Mouse (Mus musculus): ENCODE measurements at regions not wholly inside any gene's neighbourhood (a gene's known extent, or its start where the extent isn't known, plus 50 kb on each side); places are given as distances from the start of the nearest gene placed in this dataset.

DNA sequence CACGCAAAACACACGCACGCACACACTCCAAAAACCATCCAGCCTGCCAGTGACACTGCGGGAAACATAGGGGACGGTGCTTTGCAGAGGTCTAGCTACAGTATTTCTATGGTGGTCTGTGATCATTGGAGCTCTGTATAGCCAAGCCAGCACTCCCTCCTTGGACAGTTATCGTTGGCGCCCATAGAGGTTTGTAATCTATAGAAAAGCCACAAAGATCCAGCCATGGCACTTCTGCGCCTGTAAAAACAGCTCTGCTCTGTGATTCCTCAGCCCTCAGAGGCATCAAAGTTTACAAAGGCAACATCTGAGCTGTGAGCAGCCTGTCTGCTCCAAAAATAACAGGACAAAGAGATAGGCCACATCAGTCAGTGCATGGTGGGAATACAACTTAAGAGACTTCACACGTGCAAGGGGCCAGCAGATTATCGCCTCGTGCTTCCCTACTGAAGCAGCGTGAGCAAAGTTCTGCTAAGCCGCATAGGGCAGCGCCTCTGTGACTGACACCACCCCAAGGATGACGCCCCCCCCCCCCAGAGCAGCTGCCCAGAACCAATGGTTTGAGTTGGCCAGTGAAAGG lies 194.7 kb downstream of the Ackr3 start:
- H3K9me3 ChIP-seq (ENCODE audit: low read length): no peaks in the 10 kb centered on the region
- H3K4me1 ChIP-seq (ENCODE audit: insufficient read depth, low read depth, low read length): no peaks in the 10 kb centered on the region
- WGBS: 81% methylated on average over 15 of the region's 15 CpGs
- no peak overlapping the region for H3K9ac ChIP-seq (replicated peaks; ENCODE audit: low read depth)
- TF ChIP-seq EP300 (IDR thresholded peaks at IDR 0.05) (no peak), CTCF (IDR thresholded peaks at IDR 0.05) (no peak)
- no peak overlapping the region for H3K27ac ChIP-seq (ENCODE audit: low read length)
- H3K4me2 ChIP-seq (replicated peaks; ENCODE audit: low read depth, low read length): no peak overlapping the region
- no peaks in the 10 kb centered on the region for H3K27me3 ChIP-seq (replicated peaks; ENCODE audit: insufficient read depth, low read length)
- DNase-seq (ENCODE audit: low spot score) (no peak), ATAC-seq (no peak)
- no peak overlapping the region for H3K4me3 ChIP-seq (ENCODE audit: low read depth, low read length)
- no peaks in the 10 kb centered on the region for H3K36me3 ChIP-seq (ENCODE audit: insufficient read depth, low read length)

DNA sequence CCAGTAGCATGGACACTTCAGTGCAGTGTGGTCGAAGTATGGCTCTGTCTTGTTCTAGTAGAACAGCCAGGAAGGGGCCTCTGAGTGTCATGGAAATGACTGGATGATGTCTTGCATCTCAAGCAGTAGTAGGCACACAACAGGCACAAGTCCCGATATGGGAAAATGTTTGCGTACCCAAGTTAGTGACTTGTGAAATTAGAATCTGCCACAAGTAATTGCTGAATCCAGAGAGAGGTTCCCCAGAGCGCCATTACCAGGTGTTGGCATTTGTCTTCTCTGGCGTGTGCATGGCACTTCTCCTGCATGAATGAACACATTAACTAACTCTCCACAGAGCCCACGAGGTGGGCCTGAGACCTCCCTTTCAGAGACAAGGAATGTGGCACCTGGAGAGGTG lies 199.3 kb downstream of the Ackr3 start:
- H3K4me3 ChIP-seq (ENCODE audit: low read depth, low read length): no peak overlapping the region
- H3K9me3 ChIP-seq (ENCODE audit: low read length): no peaks in the 10 kb centered on the region
- no peak overlapping the region for H3K9ac ChIP-seq (replicated peaks; ENCODE audit: low read depth)
- 80% methylated on average over 6 of the region's 6 CpGs for WGBS
- H3K4me2 ChIP-seq (replicated peaks; ENCODE audit: low read depth, low read length): no peak overlapping the region
- no peak overlapping the region for H3K27ac ChIP-seq (ENCODE audit: low read length)
- ATAC-seq (no peak), DNase-seq (ENCODE audit: low spot score) (no peak)
- no peaks in the 10 kb centered on the region for H3K36me3 ChIP-seq (ENCODE audit: insufficient read depth, low read length)
- H3K4me1 ChIP-seq (ENCODE audit: insufficient read depth, low read depth, low read length): no peaks in the 10 kb centered on the region; the same call in 1 of the 2 replicates
- no peak for TF ChIP-seq EP300 (IDR thresholded peaks at IDR 0.05)
- no peak for TF ChIP-seq CTCF (IDR thresholded peaks at IDR 0.05)
- H3K27me3 ChIP-seq (replicated peaks; ENCODE audit: insufficient read depth, low read length): no peaks in the 10 kb centered on the region

DNA sequence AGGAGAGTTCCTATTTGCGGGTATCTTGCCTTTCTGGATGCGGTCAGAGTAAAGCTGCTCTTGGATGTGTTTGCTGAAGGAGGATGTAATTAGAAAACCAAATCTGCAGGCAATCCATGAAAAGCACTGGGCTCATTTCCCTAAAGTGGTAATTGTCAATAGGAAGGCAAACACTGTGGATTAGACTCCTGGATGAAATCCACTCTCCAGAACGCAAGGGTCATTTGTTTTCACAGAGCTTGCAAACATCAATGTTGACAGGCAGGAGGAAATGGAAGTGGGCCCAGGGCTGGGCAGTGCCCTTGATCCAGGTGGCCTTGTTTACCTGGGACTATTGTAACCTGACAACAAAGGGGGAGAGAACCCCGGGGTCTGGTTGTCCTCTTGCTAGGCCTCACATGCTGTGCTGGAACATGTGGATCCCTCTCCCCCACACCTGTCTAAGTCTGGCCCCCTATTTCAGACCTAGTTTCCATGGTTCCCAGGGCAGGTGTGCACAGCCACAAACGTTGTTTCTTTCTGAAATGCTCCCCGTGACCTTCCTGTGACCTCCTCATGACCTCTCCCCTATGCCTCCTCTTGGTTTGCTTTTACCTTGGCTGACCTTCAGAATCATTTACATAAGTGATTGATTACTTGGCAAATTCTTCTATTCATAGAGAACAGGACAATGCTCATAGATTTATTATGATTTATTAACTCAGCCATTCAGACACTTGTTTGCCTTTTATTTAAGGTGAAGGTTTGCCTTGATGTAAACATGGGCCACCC lies 197.9 kb upstream of the Cops8 start:
- H3K27ac ChIP-seq (ENCODE audit: low read length): no peak overlapping the region
- no peak overlapping the region for H3K9ac ChIP-seq (replicated peaks; ENCODE audit: low read depth)
- H3K4me1 ChIP-seq (ENCODE audit: insufficient read depth, low read depth, low read length): no peaks in the 10 kb centered on the region; the same call in 1 of the 2 replicates
- no peaks in the 10 kb centered on the region for H3K9me3 ChIP-seq (ENCODE audit: low read length)
- no peak for DNase-seq (ENCODE audit: low spot score)
- no peak overlapping the region for H3K4me2 ChIP-seq (replicated peaks; ENCODE audit: low read depth, low read length)
- no peaks in the 10 kb centered on the region for H3K27me3 ChIP-seq (replicated peaks; ENCODE audit: insufficient read depth, low read length)
- no peak overlapping the region for H3K4me3 ChIP-seq (ENCODE audit: low read depth, low read length)
- TF ChIP-seq EP300 (IDR thresholded peaks at IDR 0.05) (peak; percentile 48; the same call in 1 of the 2 replicates), CTCF (IDR thresholded peaks at IDR 0.05) (no peak)
- 49% methylated on average over 6 of the region's 6 CpGs for WGBS
- no peak for ATAC-seq
- no peaks in the 10 kb centered on the region for H3K36me3 ChIP-seq (ENCODE audit: insufficient read depth, low read length)

DNA sequence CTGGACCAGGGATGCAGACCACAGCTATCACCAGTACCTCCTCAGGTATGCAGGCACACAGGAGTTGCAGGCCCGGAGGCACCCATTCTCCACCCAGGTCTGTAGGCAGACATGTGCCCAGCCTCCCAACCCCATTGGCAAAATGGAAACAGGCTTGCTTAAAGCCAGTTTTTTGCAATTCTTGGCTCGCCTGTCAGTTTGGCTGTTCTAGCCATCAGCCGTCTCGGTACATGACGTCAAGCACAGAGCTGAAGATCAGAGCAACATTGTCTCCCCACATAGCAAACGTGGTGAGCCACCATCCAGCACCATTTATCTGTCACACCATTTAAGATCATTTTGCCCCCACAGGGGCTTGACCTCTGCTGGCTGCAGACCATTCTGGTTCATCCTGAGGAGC lies 196.1 kb upstream of the Cops8 start:
- TF ChIP-seq CTCF (IDR thresholded peaks at IDR 0.05) (no peak), EP300 (IDR thresholded peaks at IDR 0.05) (no peak)
- ATAC-seq (no peak), DNase-seq (ENCODE audit: low spot score) (no peak)
- no peak overlapping the region for H3K27ac ChIP-seq (ENCODE audit: low read length)
- H3K4me3 ChIP-seq (ENCODE audit: low read depth, low read length): no peak overlapping the region
- WGBS: 44% methylated on average over 6 of the region's 6 CpGs
- no peak overlapping the region for H3K9ac ChIP-seq (replicated peaks; ENCODE audit: low read depth)
- no peaks in the 10 kb centered on the region; the same call in 1 of the 2 replicates for H3K4me1 ChIP-seq (ENCODE audit: insufficient read depth, low read depth, low read length)
- H3K4me2 ChIP-seq (replicated peaks; ENCODE audit: low read depth, low read length): no peak overlapping the region
- no peaks in the 10 kb centered on the region for H3K9me3 ChIP-seq (ENCODE audit: low read length)
- H3K36me3 ChIP-seq (ENCODE audit: insufficient read depth, low read length): no peaks in the 10 kb centered on the region
- H3K27me3 ChIP-seq (replicated peaks; ENCODE audit: insufficient read depth, low read length): no peaks in the 10 kb centered on the region

DNA sequence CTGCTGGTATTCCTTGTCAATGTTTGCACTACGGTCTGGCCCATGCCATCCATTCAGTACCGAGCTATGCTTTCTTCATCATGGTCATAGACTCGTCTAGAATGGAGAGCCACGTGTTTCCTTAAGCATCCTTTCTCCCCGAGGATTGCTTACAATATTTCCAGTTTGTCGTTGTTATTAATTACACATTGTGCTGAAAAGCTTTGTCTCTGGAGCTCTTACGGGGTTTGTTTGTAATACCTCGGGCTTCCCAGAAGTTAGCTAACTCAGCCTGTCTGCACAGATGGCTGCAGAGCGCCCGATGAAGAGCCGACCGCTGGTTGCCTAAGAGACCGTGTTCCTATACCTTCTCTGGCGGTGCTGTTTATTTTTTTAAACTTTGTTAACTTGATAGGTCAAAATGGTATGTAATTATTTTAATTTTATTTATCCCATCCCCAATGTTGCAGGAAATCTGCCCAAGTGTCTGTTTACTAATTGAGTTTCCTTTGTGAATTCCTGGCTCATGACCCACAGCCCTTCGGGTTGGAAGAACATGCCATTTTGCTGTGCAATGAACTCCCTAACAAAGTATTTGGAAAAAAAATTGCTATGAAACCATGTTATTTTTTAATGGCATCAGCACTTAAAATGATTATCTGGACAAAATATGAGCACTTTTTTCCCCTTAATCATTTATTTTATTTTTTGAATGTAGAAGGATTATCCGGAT lies 194.1 kb upstream of the Cops8 start:
- DNase-seq (ENCODE audit: low spot score): peak; percentile 76
- 37% methylated on average over 16 of the region's 16 CpGs for WGBS
- Histone ChIP-seq H3K4me1 (ENCODE audit: insufficient read depth, low read depth, low read length) (no peaks in the 10 kb centered on the region; the same call in 1 of the 2 replicates), H3K4me2 (replicated peaks; ENCODE audit: low read depth, low read length) (no peak overlapping the region), H3K9ac (replicated peaks; ENCODE audit: low read depth) (no peak overlapping the region), H3K27ac (ENCODE audit: low read length) (peak overlapping the region; percentile 43), H3K27me3 (replicated peaks; ENCODE audit: insufficient read depth, low read length) (no peaks in the 10 kb centered on the region), H3K4me3 (ENCODE audit: low read depth, low read length) (no peak overlapping the region), H3K36me3 (ENCODE audit: insufficient read depth, low read length) (no peaks in the 10 kb centered on the region), H3K9me3 (ENCODE audit: low read length) (no peaks in the 10 kb centered on the region)
- no peak for TF ChIP-seq CTCF (IDR thresholded peaks at IDR 0.05)
- peak; percentile 69 for TF ChIP-seq EP300 (IDR thresholded peaks at IDR 0.05)
- peak; percentile 78 for ATAC-seq

DNA sequence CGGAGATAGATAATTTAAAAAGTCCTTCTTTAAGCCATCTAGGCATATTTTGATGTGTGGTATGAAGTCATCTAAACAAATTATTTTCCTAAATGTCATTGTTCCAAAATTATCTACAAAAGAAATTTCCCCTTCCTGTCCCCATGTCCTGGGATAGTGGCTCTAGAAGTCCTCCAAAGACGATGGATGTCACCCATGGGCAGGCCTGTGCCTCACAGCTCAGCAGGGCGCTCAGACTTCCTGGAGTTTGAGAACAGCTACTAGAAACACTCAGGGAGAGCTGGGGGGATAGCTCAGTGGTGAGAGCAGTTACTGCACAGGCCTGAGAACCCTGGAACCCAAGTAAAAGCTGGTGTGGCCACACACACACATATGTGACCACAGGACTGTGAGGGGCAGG lies 193.5 kb upstream of the Cops8 start:
- H3K27ac ChIP-seq (ENCODE audit: low read length): peak overlapping the region; percentile 33
- no peaks in the 10 kb centered on the region for H3K9me3 ChIP-seq (ENCODE audit: low read length)
- H3K4me1 ChIP-seq (ENCODE audit: insufficient read depth, low read depth, low read length): no peaks in the 10 kb centered on the region; the same call in 1 of the 2 replicates
- ATAC-seq: peak; percentile 59
- peak; percentile 62 for DNase-seq (ENCODE audit: low spot score)
- H3K4me3 ChIP-seq (ENCODE audit: low read depth, low read length): no peak overlapping the region
- no peak overlapping the region for H3K9ac ChIP-seq (replicated peaks; ENCODE audit: low read depth)
- H3K4me2 ChIP-seq (replicated peaks; ENCODE audit: low read depth, low read length): no peak overlapping the region
- 52% methylated on average over 3 of the region's 3 CpGs for WGBS
- H3K36me3 ChIP-seq (ENCODE audit: insufficient read depth, low read length): no peaks in the 10 kb centered on the region
- H3K27me3 ChIP-seq (replicated peaks; ENCODE audit: insufficient read depth, low read length): no peaks in the 10 kb centered on the region
- TF ChIP-seq EP300 (IDR thresholded peaks at IDR 0.05): no peak
- TF ChIP-seq CTCF (IDR thresholded peaks at IDR 0.05): no peak; the same call in 1 of the 2 replicates
